Mouse (Mus musculus) heart, embryonic 16.5 days (tissue): ENCODE measurements at regions not wholly inside any gene's neighbourhood (a gene's known extent, or its start where the extent isn't known, plus 50 kb on each side); places are given as distances from the start of the nearest gene placed in this dataset.
"Not testable (repeated sequence)": the region's sequence is repeated elsewhere in the genome, so short reads cannot be mapped to it uniquely, and the experiment has no call there.

ENCODE experiments used
- ATAC-seq: fragments of 200-750 bp; cut with Nextera tagmentation; replicated peaks from 2 replicates; pipeline ENCODE4 v1.8.0; 2017; ENCODE audit warnings: moderate number of reproducible peaks; ENCODE audit not compliant: insufficient read depth, low FRiP score; ENCODE audit errors: extremely low read depth
- H3K27ac ChIP-seq: fragments of 300-500 bp; sonication (generic); 2 replicates; pipeline ENCODE4 v1.5.1; 2014; ENCODE audit warnings: mild to moderate bottlenecking, low read length, control low read depth, moderate library complexity
- H3K27me3 ChIP-seq: fragments of 300-500 bp; sonication (generic); 2 replicates; pipeline ENCODE4 v1.6.1; 2014; ENCODE audit warnings: low read length, mixed read lengths; ENCODE audit not compliant: control insufficient read depth, insufficient read depth
- H3K36me3 ChIP-seq: fragments of 300-500 bp; sonication (generic); 2 replicates; pipeline ENCODE4 v1.6.1; 2014; ENCODE audit not compliant: control insufficient read depth, insufficient read depth
- H3K4me1 ChIP-seq: fragments of 300-500 bp; sonication (generic); 2 replicates; pipeline ENCODE4 v1.6.1; 2014; ENCODE audit warnings: low read length, mixed read lengths; ENCODE audit not compliant: control insufficient read depth, insufficient read depth
- H3K4me2 ChIP-seq: fragments of 300-500 bp; sonication (generic); 2 replicates; pipeline ENCODE4 v1.6.1; 2014; ENCODE audit warnings: low read depth, mild to moderate bottlenecking, control low read depth, low read length
- H3K4me3 ChIP-seq: fragments of 300-500 bp; sonication (generic); 2 replicates; pipeline ENCODE4 v1.5.1; 2014; ENCODE audit warnings: mild to moderate bottlenecking, control low read depth, low read length
- H3K9ac ChIP-seq: fragments of 300-500 bp; sonication (generic); 2 replicates; pipeline ENCODE4 v1.6.1; 2014; ENCODE audit warnings: low read length, control low read depth
- H3K9me3 ChIP-seq: fragments of 300-500 bp; sonication (generic); replicated peaks from 2 replicates; pipeline ENCODE4 v1.6.1; 2016; ENCODE audit warnings: low read length; ENCODE audit not compliant: control insufficient read depth
- WGBS: fragments of 180-500 bp; shearing (Covaris S2); extraction: QIAGEN DNeasy Blood & Tissue Kit; methylation state at CpG from one replicate; pipeline ENCODE4 v1.1.7; 2014; 5-methylcytosine and 5-hydroxymethylcytosine counted together

- ATAC-seq, H3K27ac ChIP-seq, H3K4me3 ChIP-seq, H3K4me1 ChIP-seq, H3K9me3 ChIP-seq, H3K9ac ChIP-seq, H3K4me2 ChIP-seq, H3K36me3 ChIP-seq, H3K27me3 ChIP-seq: not testable (repeated sequence)
- no CpG with 5 or more reads among the region's 2 CpGs for WGBS
Measured at GRCm38 (mm10) chr14:53159012-53159411, 663.5 kb upstream of the Olfr1507 start.

- H3K27ac ChIP-seq, H3K27me3 ChIP-seq, H3K4me2 ChIP-seq, ATAC-seq, H3K9me3 ChIP-seq, H3K4me3 ChIP-seq, H3K36me3 ChIP-seq, H3K4me1 ChIP-seq, H3K9ac ChIP-seq: not testable (repeated sequence)
Measured at GRCm38 (mm10) chr14:53134783-53135182, 639.2 kb upstream of the Olfr1507 start.

- H3K9me3 ChIP-seq, H3K4me3 ChIP-seq, H3K4me1 ChIP-seq, H3K4me2 ChIP-seq, H3K27me3 ChIP-seq, H3K9ac ChIP-seq, H3K36me3 ChIP-seq, H3K27ac ChIP-seq, ATAC-seq: not testable (repeated sequence)
- WGBS, result 17% methylated on average over 6 of the region's 6 CpGs
Measured at GRCm38 (mm10) chr14:53132390-53132789, 636.8 kb upstream of the Olfr1507 start.

GRCm38 (mm10) chr14:53121704-53122103, 626.2 kb upstream of the Olfr1507 start:
- H3K27me3 ChIP-seq, ATAC-seq, H3K27ac ChIP-seq, H3K4me2 ChIP-seq, H3K9ac ChIP-seq, H3K4me3 ChIP-seq, H3K36me3 ChIP-seq, H3K9me3 ChIP-seq, H3K4me1 ChIP-seq: not testable (repeated sequence)
- 8% methylated on average over 2 of the region's 3 CpGs for WGBS

- not testable (repeated sequence) for H3K4me1 ChIP-seq, H3K4me3 ChIP-seq, H3K27me3 ChIP-seq, H3K27ac ChIP-seq, H3K9ac ChIP-seq, H3K4me2 ChIP-seq, ATAC-seq, H3K36me3 ChIP-seq, H3K9me3 ChIP-seq
- 80% methylated on average over 3 of the region's 3 CpGs for WGBS
Measured at GRCm38 (mm10) chr14:53109732-53110131, 614.2 kb upstream of the Olfr1507 start.

GRCm38 (mm10) chr14:53101362-53101761, 605.8 kb upstream of the Olfr1507 start:
- 27% methylated on average over 5 of the region's 5 CpGs for WGBS
- not testable (repeated sequence) for H3K9ac ChIP-seq, ATAC-seq, H3K4me2 ChIP-seq, H3K36me3 ChIP-seq, H3K4me3 ChIP-seq, H3K27ac ChIP-seq, H3K9me3 ChIP-seq, H3K27me3 ChIP-seq, H3K4me1 ChIP-seq

- not testable (repeated sequence) for H3K9me3 ChIP-seq, ATAC-seq, H3K4me1 ChIP-seq, H3K4me3 ChIP-seq, H3K4me2 ChIP-seq, H3K9ac ChIP-seq, H3K27me3 ChIP-seq, H3K27ac ChIP-seq, H3K36me3 ChIP-seq
Measured at GRCm38 (mm10) chr14:53090921-53091320, 595.4 kb upstream of the Olfr1507 start.

- H3K4me2 ChIP-seq, H3K27me3 ChIP-seq, H3K9ac ChIP-seq, H3K9me3 ChIP-seq, H3K36me3 ChIP-seq, H3K4me1 ChIP-seq, H3K27ac ChIP-seq, H3K4me3 ChIP-seq, ATAC-seq: not testable (repeated sequence)
- WGBS, result 67% methylated on average over 4 of the region's 4 CpGs
Measured at GRCm38 (mm10) chr14:53081853-53082252, 586.3 kb upstream of the Olfr1507 start.

GRCm38 (mm10) chr14:53081024-53081711, 585.6 kb upstream of the Olfr1507 start:
- H3K9me3 ChIP-seq, H3K4me1 ChIP-seq: not testable (repeated sequence)
- no CpG with 5 or more reads among the region's 2 CpGs for WGBS

More at GRCm38 (mm10) chr14:53081024-53081711, 585.6 kb upstream of the Olfr1507 start:
- H3K27ac ChIP-seq, H3K27me3 ChIP-seq, H3K4me2 ChIP-seq, H3K36me3 ChIP-seq, ATAC-seq, H3K4me3 ChIP-seq, H3K9ac ChIP-seq: not testable (repeated sequence)
